Mouse (Mus musculus) thymus, adult 2 months (tissue): ENCODE measurements around the gene Parp12.

Experiments
- CTCF ChIP-seq: fragments of 200-500 bp; IDR thresholded peaks from 2 replicates; pipeline ENCODE4 v1.5.1; 2012; ENCODE audit warnings: mild to moderate bottlenecking, control low read depth, low read length, moderate library complexity, borderline replicate concordance; ENCODE audit not compliant: control insufficient read depth, poor library complexity, insufficient read depth; ENCODE audit errors: extremely low read depth
- POLR2A ChIP-seq: fragments of 200-500 bp; IDR thresholded peaks from 2 replicates; pipeline ENCODE4 v1.6.1; 2012; ENCODE audit warnings: mild to moderate bottlenecking, low read length, control low read depth, moderate library complexity; ENCODE audit not compliant: control insufficient read depth, poor library complexity, insufficient read depth; ENCODE audit errors: extremely low read depth

- TF ChIP-seq CTCF, result no peak
- TF ChIP-seq POLR2A, result no peak
Measured at GRCm38 (mm10) chr6:39131480-39131879, 13.3 kb upstream of the Parp12 start.
